Comparison of ENCODE assay signal across 16 mouse cellular contexts in the genomic region with DNA sequence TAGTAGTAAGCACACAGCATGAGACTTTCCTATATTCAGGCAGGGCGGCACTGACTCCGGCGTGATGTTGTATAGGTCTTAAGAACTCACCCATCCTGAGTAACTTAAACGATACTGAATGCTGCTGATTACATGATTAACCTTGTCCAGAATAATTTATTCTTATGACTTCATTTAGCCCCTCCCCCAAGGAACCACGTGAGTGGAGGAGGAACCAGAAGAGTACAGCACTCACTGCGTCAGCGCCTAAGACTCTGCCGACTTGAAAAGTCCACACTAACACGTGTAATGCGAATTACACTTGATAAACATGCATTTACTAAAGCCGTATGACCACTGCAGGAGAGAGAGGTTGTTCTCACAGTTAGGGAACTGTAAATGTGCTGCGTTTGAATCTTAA. TPM values are rescaled to one million over a fixed set of nuclear protein-coding genes. Genes with fewer than 3 reads are reported as not detected.
A peak's percentile ranks its signal among the peaks of the same experiment; 100 is the strongest.
DNase-seq lines count a peak whose midpoint lies in the region; ATAC-seq and TF ChIP-seq lines count a peak whose summit lies in the region.
"Had no signal": no experiment of that assay in that cellular context is flagged by ENCODE, and none has a peak within 500 bp of the region (broad histone marks: within the 10 kb centered on the region; RNA-seq: fewer than 3 reads in every experiment).

No protein-coding gene starts in this region.

- no peak overlapping the region for H3K27ac ChIP-seq in forebrain, embryonic 13.5 days
- no peak overlapping the region for H3K27ac ChIP-seq in forebrain, embryonic 14.5 days (ENCODE audit: low read depth, low read length)
- H3K27ac ChIP-seq in lung, embryonic 14.5 days (ENCODE audit: low read depth): no peak overlapping the region
- no peak overlapping the region for H3K27ac ChIP-seq in hindbrain, embryonic 11.5 days (ENCODE audit: low read depth, low read length)
- H3K27ac ChIP-seq: intestine, embryonic 15.5 days; liver, embryonic 15.5 days; neural tube, embryonic 12.5 days had no signal

- no peak overlapping the region for H3ac ChIP-seq in C2C12 (ENCODE audit: control insufficient read depth, insufficient read length, low read depth)

- no peaks in the 10 kb centered on the region for H3K27me3 ChIP-seq in forebrain, embryonic 13.5 days
- H3K27me3 ChIP-seq in forebrain, embryonic 14.5 days (replicated peaks; ENCODE audit: control insufficient read depth, insufficient read depth, low read length): no peaks in the 10 kb centered on the region
- H3K27me3 ChIP-seq in lung, embryonic 14.5 days (ENCODE audit: insufficient read depth, low read length): no peaks in the 10 kb centered on the region
- H3K27me3 ChIP-seq in C2C12 (ENCODE audit: control insufficient read depth, insufficient read depth, insufficient read length): no peaks in the 10 kb centered on the region
- no peaks in the 10 kb centered on the region for H3K27me3 ChIP-seq in hindbrain, embryonic 11.5 days (ENCODE audit: control insufficient read depth, insufficient read depth, low read length)
- H3K27me3 ChIP-seq: intestine, embryonic 15.5 days; liver, embryonic 15.5 days; neural tube, embryonic 12.5 days had no signal

- no peak for TF ChIP-seq CTCF in lung, embryonic 14.5 days (IDR thresholded peaks at IDR 0.05; ENCODE audit: low read depth)
- no peak for TF ChIP-seq CTCF in C2C12 (IDR thresholded peaks at IDR 0.05; ENCODE audit: control insufficient read depth, insufficient read depth, insufficient read length)

- 0 out of 2 replicates have a peak, but pooled peaks have one; percentile 17 for ATAC-seq in forebrain, embryonic 13.5 days
- ATAC-seq in forebrain, embryonic 14.5 days: no peak
- ATAC-seq in lung, embryonic 14.5 days (ENCODE audit: insufficient read depth): 0 out of 2 replicates have a peak, but pooled peaks have one; percentile 19
- ATAC-seq in megakaryocyte-erythroid progenitor cell, adult 5-6 weeks (replicated peaks; ENCODE audit: low FRiP score, low TSS enrichment, poor library complexity, severe bottlenecking): peak; percentile 60
- ATAC-seq in hindbrain, embryonic 11.5 days (ENCODE audit: low FRiP score): no peak
- ATAC-seq in activated CD4-positive, CD25-positive, alpha-beta regulatory T cell, adult 4 months: no peak

- no peak overlapping the region for H3K4me3 ChIP-seq in forebrain, embryonic 13.5 days
- no peak overlapping the region for H3K4me3 ChIP-seq in forebrain, embryonic 14.5 days (ENCODE audit: low read depth, low read length)
- no peak overlapping the region for H3K4me3 ChIP-seq in lung, embryonic 14.5 days (ENCODE audit: low read depth, low read length)
- no peak overlapping the region for H3K4me3 ChIP-seq in C2C12 (ENCODE audit: insufficient read depth, poor library complexity, severe bottlenecking)
- H3K4me3 ChIP-seq in hindbrain, embryonic 11.5 days (ENCODE audit: low read depth, low read length): no peak overlapping the region
- H3K4me3 ChIP-seq: erythroblast, embryonic 14.5 days; intestine, embryonic 15.5 days; liver, embryonic 15.5 days; neural tube, embryonic 12.5 days had no signal

- H3K79me3 ChIP-seq in C2C12 (ENCODE audit: low read depth): no peaks in the 10 kb centered on the region

- no peak overlapping the region for H3K9ac ChIP-seq in forebrain, embryonic 13.5 days
- H3K9ac ChIP-seq in forebrain, embryonic 14.5 days (ENCODE audit: low read length): no peak overlapping the region
- no peak overlapping the region for H3K9ac ChIP-seq in lung, embryonic 14.5 days
- H3K9ac ChIP-seq in hindbrain, embryonic 11.5 days (ENCODE audit: low read depth, low read length): no peak overlapping the region
- H3K9ac ChIP-seq: intestine, embryonic 15.5 days; liver, embryonic 15.5 days; neural tube, embryonic 12.5 days had no signal

- H3K4me1 ChIP-seq in forebrain, embryonic 13.5 days: no peaks in the 10 kb centered on the region
- H3K4me1 ChIP-seq in forebrain, embryonic 14.5 days (ENCODE audit: control insufficient read depth, insufficient read depth, low read length): 0 out of 2 replicates have a peak, but pooled peaks cover 3% of the 10 kb centered on the region
- no peaks in the 10 kb centered on the region for H3K4me1 ChIP-seq in lung, embryonic 14.5 days (ENCODE audit: insufficient read depth)
- peaks cover 2% of the 10 kb centered on the region; the same call in 1 of the 2 replicates for H3K4me1 ChIP-seq in hindbrain, embryonic 11.5 days (replicated peaks; ENCODE audit: control insufficient read depth, insufficient read depth, low read length)
- H3K4me1 ChIP-seq: liver, embryonic 15.5 days had no signal

- H3K36me3 ChIP-seq in forebrain, embryonic 13.5 days (ENCODE audit: poor library complexity, severe bottlenecking): no peaks in the 10 kb centered on the region
- no peaks in the 10 kb centered on the region for H3K36me3 ChIP-seq in forebrain, embryonic 14.5 days (ENCODE audit: control insufficient read depth, insufficient read depth, low read length)
- no peaks in the 10 kb centered on the region for H3K36me3 ChIP-seq in lung, embryonic 14.5 days (ENCODE audit: insufficient read depth)
- no peaks in the 10 kb centered on the region for H3K36me3 ChIP-seq in C2C12 (ENCODE audit: control insufficient read depth, insufficient read depth)
- H3K36me3 ChIP-seq in hindbrain, embryonic 11.5 days (ENCODE audit: control insufficient read depth, insufficient read depth, low read length): no peaks in the 10 kb centered on the region
- H3K36me3 ChIP-seq: intestine, embryonic 15.5 days; liver, embryonic 15.5 days; neural tube, embryonic 12.5 days had no signal

- WGBS in forebrain, embryonic 13.5 days: 80% methylated on average over 12 of the region's 12 CpGs
- WGBS in forebrain, embryonic 14.5 days: 76% methylated on average over 12 of the region's 12 CpGs
- WGBS in lung, embryonic 14.5 days: 67% methylated on average over 12 of the region's 12 CpGs
- WGBS in hindbrain, embryonic 11.5 days: 76% methylated on average over 12 of the region's 12 CpGs

- no peaks in the 10 kb centered on the region for H3K9me3 ChIP-seq in forebrain, embryonic 13.5 days (replicated peaks)
- H3K9me3 ChIP-seq in forebrain, embryonic 14.5 days (replicated peaks; ENCODE audit: control insufficient read depth, low read length): no peaks in the 10 kb centered on the region
- no peaks in the 10 kb centered on the region for H3K9me3 ChIP-seq in lung, embryonic 14.5 days (ENCODE audit: low read depth, low read length)
- H3K9me3 ChIP-seq in hindbrain, embryonic 11.5 days (ENCODE audit: control insufficient read depth, low read length): no peaks in the 10 kb centered on the region
- H3K9me3 ChIP-seq: intestine, embryonic 15.5 days; liver, embryonic 15.5 days; neural tube, embryonic 12.5 days had no signal

- DNase-seq in forebrain, embryonic 14.5 days (ENCODE audit: low spot score): no peak
- no peak for DNase-seq in lung, embryonic 14.5 days
- DNase-seq in lung, postnatal 4 days: no peak
- no peak for DNase-seq in hindbrain, embryonic 11.5 days (ENCODE audit: low spot score)
- DNase-seq: cerebellum, adult 11 months; layer of hippocampus, adult 9-11 months; retina, postnatal 1 day had no signal

- H3K79me2 ChIP-seq in C2C12 (ENCODE audit: control insufficient read depth, insufficient read depth): no peaks in the 10 kb centered on the region

- H3K4me2 ChIP-seq in forebrain, embryonic 13.5 days: no peak overlapping the region
- H3K4me2 ChIP-seq in forebrain, embryonic 14.5 days (ENCODE audit: low read length): no peak overlapping the region
- H3K4me2 ChIP-seq in lung, embryonic 14.5 days: no peak overlapping the region
- H3K4me2 ChIP-seq in hindbrain, embryonic 11.5 days (replicated peaks; ENCODE audit: low read depth, low read length): no peak overlapping the region
- H3K4me2 ChIP-seq: intestine, embryonic 15.5 days; liver, embryonic 15.5 days; midbrain, embryonic 11.5 days; neural tube, embryonic 12.5 days had no signal

TF ChIP-seq in C2C12, 6 proteins besides CTCF, POLR2A, EP300 and RAD21:
- no peak for TF ChIP-seq MYOG (IDR thresholded peaks at IDR 0.05; ENCODE audit: control insufficient read depth, extremely low read depth, insufficient read length)
- TF ChIP-seq USF1 (IDR thresholded peaks at IDR 0.05; ENCODE audit: low read depth): peak; percentile 8
- TF ChIP-seq CEBPB (IDR thresholded peaks at IDR 0.05; ENCODE audit: low read depth): no peak
- TF ChIP-seq FOSL1 (IDR thresholded peaks at IDR 0.05; ENCODE audit: insufficient read depth, low read length, poor library complexity, severe bottlenecking): no peak
- no peak for TF ChIP-seq MYOD1 (IDR thresholded peaks at IDR 0.05; ENCODE audit: control insufficient read depth, insufficient read length, low read depth)
- no peak for TF ChIP-seq MAX (IDR thresholded peaks at IDR 0.05)
TF ChIP-seq in C2C12: peak in this region for 1.

RNA-seq across cellular contexts. Expression of a gene that starts 44.3 kb away (rescaled TPM):
- polyA plus RNA-seq in forebrain, embryonic 13.5 days (2015; fragmentation: Nextera tagmentation; extraction: Ambion mirVana): 62.9 and 63.2 TPM in 2 replicates
- 60.1 and 60.7 TPM in 2 replicates for polyA plus RNA-seq in forebrain, embryonic 14.5 days (2014; fragmentation: Nextera tagmentation; extraction: Ambion mirVana)
- polyA plus RNA-seq in lung, embryonic 14.5 days (2014; fragmentation: Nextera tagmentation; extraction: Ambion mirVana): 41.6 and 46.3 TPM in 2 replicates
- 18.8 TPM for polyA plus RNA-seq in C2C12 (2012; fragmentation: generic; extraction: Trizol)
- 123 and 125 TPM in 2 replicates for total RNA-seq in megakaryocyte-erythroid progenitor cell, adult 5-6 weeks (2014; fragmentation: Nextera tagmentation)
- 147 and 161 TPM in 2 replicates for total RNA-seq in megakaryocyte-erythroid progenitor cell, adult 5-6 weeks (2017)
- polyA plus RNA-seq in hindbrain, embryonic 11.5 days (2014; fragmentation: Nextera tagmentation; extraction: Ambion mirVana): 57.4 and 58.0 TPM in 2 replicates
- 10 to 100 TPM; 88.0 to 94.9 TPM for polyA plus RNA-seq in activated CD4-positive, CD25-positive, alpha-beta regulatory T cell, adult 4 months (2017; shearing (Covaris generic))

RNA-seq across cellular contexts. Expression of a gene that starts 54.7 kb away (rescaled TPM):
- 30.1 and 33.6 TPM in 2 replicates for polyA plus RNA-seq in forebrain, embryonic 13.5 days (2015; fragmentation: Nextera tagmentation; extraction: Ambion mirVana)
- 31.4 and 46.7 TPM in 2 replicates for polyA plus RNA-seq in forebrain, embryonic 14.5 days (2014; fragmentation: Nextera tagmentation; extraction: Ambion mirVana)
- 5.0 and 5.5 TPM in 2 replicates for polyA plus RNA-seq in lung, embryonic 14.5 days (2014; fragmentation: Nextera tagmentation; extraction: Ambion mirVana)
- 4.6 TPM for polyA plus RNA-seq in C2C12 (2012; fragmentation: generic; extraction: Trizol)
- total RNA-seq in megakaryocyte-erythroid progenitor cell, adult 5-6 weeks (2014; fragmentation: Nextera tagmentation): 2.3 and 2.8 TPM in 2 replicates
- 0.75 and 2.4 TPM in 2 replicates for total RNA-seq in megakaryocyte-erythroid progenitor cell, adult 5-6 weeks (2017)
- polyA plus RNA-seq in hindbrain, embryonic 11.5 days (2014; fragmentation: Nextera tagmentation; extraction: Ambion mirVana): 49.8 and 89.6 TPM in 2 replicates
- polyA plus RNA-seq in activated CD4-positive, CD25-positive, alpha-beta regulatory T cell, adult 4 months (2017; shearing (Covaris generic)): under 1 TPM; 0.29 to 0.31 TPM

Comparison
In these comparisons a context has a peak if more than half of its experiments do, and no peak if none do; other contexts are left out.
1. ATAC-seq: peak in forebrain, embryonic 13.5 days (single experiment), lung, embryonic 14.5 days (single experiment) and megakaryocyte-erythroid progenitor cell, adult 5-6 weeks (single experiment); none in forebrain, embryonic 14.5 days (single experiment), hindbrain, embryonic 11.5 days (single experiment) and activated CD4-positive, CD25-positive, alpha-beta regulatory T cell, adult 4 months (single experiment).